Mouse (Mus musculus) gastrocnemius, adult 8-10 months (tissue): ENCODE results near the gene Gm9. TPM values are rescaled to one million over a fixed set of nuclear protein-coding genes. Genes with fewer than 3 reads are reported as not detected.
A peak's percentile ranks its signal among the peaks of the same experiment; 100 is the strongest.
"Not testable (repeated sequence)": the region's sequence is repeated elsewhere in the genome, so short reads cannot be mapped to it uniquely, and the experiment has no call there.

Experiments
- DNase-seq, 2 experiments: peaks; one replicate each; pipeline ENCODE4 v3.0.0; 2022; ENCODE audit warnings: low spot score in 2 of 2
- total RNA-seq, 4 experiments: library from RNA; stranded (reverse); gene quantifications; 2 replicates each; pipeline ENCODE4 v1.2.4; 2022

The Gm9 gene
- not detected for total RNA-seq

DNA sequence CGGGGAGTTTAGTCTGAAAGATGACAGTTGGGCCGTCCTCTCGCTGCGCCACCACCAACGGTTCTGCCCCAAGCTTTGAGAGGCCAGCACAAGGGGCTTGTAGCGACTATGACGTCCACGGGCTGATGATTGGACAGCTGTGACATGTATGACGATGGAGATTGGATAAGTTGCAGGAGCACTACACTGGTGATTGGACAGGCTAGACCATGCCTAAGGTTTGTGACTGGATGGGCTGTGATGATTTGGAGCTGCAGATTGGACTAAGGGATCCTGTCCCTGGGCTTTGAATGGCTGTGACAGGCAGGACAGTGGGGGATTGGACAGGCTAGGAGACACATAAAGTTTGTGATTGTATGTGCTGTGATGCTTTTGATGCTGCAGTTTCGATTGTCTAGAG is at the start of gene Gm9:
Gene Gm9 (minus strand): TSS at position 101 of the 400 bp plus-strand sequence.
- no peak for DNase-seq

DNA sequence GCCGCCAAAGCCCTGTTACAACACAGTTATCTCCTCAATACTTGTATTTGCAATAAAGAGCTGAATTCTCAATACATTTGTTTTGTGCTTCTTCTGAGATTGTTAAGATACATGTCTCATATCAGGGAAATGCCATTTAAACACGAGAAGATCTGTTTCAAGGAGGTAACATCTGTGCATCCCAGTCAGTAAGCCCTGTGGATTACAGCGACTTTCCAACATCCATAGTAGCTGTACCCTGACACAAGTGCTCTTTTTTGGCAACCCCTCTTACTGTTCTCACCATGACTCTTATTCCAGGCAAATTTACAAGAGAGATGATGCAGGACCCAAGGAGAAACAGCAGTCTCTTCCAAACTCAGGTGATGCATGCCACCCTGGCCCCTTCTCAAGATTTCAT is 38.8 kb upstream of the Gm9 start, which contains the start of gene Rhox3a:
Gene Rhox3a (plus strand): TSS at position 301 of the 400 bp plus-strand sequence.
- DNase-seq, result not testable (repeated sequence)

DNA sequence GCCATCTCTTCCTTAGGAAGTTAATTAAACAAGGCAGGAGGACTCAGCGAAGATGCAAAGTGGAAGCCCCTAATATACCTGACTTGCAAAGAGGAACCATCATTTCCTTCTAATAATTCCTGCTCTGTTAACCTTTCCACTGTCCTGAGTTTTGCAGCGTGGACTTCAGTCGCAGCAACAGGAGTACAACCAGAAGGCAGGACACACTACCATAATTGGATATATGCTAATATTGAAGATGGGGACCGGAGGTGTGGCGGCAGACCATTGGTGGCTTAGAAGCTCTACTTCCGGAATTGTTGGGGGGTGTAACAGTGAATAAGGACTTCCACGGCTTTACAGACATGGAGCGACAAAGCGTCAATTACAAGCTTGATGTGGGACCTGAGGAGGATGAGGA is 33.8 kb upstream of the Gm9 start, which contains the start of gene Rhox2a:
Gene Rhox2a (plus strand): TSS at position 301 of the 400 bp plus-strand sequence.
- not testable (repeated sequence) for DNase-seq

DNA sequence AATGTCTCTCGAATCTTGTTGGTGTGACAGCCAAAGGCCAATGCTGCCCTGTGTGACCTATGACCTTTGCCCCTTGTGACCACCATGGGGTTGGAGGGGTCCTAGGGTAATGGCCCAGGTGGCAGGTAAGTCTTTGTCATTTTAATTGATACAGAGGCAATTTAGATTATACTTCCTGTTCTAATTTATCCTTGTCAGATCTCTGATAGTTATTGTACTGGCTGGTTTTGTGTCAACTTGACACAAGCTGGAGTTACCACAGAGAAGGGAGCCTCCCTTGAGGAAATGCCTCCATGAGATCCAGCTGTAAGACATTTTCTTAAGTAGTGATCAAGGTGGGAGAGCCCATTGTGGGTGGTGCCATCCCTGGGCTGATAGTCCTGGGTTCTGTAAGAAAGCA is 11.3 kb upstream of the Gm9 start, which contains the start of gene Rhox1:
Gene Rhox1 (minus strand): TSS at position 101 of the 400 bp plus-strand sequence.
- DNase-seq, result not testable (repeated sequence)

DNA sequence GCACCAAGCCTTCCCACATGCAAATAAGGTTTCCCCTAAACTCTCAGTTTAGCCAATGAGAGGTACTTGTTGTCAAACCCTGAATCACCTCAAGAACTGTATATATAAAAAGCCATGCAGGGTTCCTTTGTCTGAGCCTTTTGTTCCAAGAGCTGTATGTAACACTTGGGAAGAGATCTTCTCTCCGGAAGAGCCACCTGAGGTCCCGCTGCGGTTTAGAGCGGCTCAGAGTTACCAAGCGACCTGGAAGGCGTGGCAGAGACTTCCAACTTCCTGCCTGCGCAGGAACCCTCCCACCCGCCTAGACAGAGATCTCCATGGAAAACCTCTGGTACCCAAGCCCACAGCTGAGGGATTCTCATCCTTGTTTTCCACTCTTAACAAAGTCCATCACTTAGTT is 12.2 kb downstream of the Gm9 start:
- no peak for DNase-seq

DNA sequence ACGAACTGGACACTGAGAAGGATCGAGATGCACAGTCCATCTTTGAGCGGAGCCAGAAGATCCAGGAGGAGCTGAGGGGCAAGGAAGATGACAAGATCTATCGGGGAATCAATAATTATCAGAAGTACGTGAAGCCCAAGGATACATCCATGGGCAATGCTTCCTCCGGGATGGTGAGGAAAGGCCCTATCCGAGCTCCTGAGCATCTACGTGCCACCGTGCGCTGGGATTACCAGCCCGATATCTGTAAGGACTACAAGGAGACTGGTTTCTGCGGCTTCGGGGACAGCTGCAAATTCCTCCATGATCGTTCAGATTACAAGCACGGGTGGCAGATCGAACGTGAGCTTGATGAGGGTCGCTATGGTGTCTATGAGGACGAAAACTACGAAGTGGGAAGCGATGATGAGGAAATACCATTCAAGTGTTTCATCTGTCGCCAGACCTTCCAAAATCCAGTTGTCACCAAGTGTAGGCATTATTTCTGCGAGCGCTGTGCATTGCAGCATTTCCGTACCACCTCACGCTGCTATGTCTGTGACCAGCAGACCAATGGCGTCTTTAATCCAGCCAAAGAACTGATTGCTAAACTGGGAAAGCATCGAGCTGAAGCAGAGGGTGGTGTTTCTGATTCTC is 19.0 kb downstream of the Gm9 start:
- no peak for DNase-seq

DNA sequence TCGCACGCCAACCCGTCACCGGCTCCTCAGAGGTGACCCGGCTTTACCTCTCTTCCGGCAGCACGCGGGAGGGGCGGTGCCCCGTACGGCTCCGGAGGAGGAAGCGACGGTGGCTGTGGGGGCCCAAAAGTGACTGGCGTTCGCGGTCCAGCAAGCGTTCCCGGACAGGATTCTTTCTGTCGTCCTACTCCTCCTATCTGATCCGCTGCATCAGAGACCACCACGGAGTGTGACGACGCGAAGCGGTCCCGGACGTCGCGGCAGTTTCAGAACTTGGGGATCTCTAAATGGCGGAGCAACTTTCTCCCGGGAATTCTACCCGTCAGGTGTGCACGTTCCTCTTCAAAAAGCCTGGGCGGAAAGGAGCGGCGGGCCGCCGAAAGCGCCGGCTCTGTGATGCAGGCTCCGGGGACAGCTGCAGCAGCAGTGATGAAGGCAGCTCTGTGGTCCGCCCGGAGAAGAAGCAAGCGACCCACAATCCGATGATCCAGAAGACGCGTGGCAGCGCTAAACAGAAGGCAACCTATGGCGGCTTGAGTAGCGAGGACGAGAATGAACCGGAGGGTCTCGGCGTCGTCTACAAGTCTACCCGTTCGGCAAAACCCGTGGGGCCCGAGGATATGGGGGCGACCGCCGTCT is 19.6 kb downstream of the Gm9 start, which contains the start of the genes Ndufa1 and Rnf113a1:
Gene Ndufa1 (minus strand): TSS at position 59 of the 639 bp plus-strand sequence.
Gene Rnf113a1 (plus strand): TSS at position 141 of the 639 bp plus-strand sequence.
- peak; percentile 40 to 52 for DNase-seq

DNA sequence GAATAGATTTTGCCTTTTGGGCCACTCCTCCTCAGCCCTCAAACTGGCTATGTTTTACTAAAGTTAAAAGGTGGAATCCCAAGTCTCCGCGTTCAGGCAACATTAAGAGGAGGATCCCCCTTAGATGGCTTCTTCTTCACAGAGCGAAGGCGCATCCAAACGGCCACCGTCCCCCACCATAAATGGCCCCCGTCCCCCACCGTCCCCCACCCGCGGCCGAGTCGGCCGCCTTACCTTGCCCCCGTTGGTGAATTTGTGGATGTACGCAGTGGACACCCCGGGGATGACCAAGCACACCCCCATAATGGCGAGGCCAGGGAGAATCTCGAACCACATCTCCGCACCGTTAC is 20.1 kb downstream of the Gm9 start:
- DNase-seq, result no peak

DNA sequence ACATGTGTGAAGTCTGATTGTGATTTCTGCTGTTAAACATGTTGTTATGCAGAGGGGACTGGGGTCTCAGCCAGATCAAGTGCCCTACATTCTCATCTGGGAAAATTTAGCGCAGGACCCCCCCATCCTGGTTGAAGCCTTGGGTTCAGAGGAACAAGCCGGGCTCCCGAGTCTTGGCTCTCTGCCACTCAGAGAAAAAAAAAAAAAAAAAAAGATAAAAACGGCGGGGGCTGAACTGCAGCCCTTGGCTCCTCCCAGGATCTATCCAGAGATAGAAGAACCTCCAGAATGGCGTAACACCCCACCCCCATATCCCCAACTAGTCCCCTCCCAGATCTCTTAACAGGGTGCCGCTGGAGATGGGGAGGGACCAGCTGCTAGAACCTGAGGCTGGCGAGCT is 26.4 kb downstream of the Gm9 start:
- DNase-seq, result not testable (repeated sequence)

DNA sequence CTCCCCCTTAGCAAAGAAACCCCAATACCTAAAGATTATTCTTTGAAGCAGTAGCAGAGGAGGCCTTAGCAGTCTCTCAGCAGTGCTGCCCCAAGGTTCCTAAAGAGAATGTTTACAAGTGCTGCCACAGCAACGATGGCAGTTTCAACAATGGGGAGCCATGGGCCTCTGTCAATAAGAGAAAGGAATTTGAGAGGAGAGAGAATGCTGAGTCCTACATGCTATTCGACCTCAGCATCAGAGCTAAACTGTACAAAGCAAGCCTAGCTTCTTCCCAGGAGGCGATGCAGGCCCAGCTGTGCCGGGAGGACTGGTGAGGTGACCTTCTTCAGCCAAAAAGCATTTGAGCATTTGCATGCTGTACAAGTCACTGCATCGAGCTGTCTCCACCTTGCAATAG is 42.1 kb downstream of the Gm9 start, which contains the start of gene Akap14:
Gene Akap14 (minus strand): TSS at position 101 of the 400 bp plus-strand sequence.
- DNase-seq, result no peak

DNA sequence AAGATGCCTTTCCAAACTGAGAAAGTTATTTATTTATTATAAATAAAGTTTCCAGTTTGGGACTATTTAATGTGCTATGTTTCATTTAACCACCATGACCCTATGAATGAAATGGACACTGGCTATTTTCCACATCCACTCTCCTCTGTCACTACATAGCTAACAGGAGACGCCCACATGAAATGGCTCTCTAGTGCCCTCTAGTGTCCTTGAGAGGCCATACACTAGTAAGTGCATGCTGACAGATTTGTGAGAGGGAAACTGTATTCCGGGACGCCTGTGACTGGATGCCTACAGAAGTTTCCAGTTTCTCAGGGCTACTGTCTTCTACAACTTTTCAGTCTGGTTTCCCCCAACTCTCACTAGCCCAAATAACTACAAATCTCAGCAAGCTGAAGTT is 43.8 kb downstream of the Gm9 start:
- no peak for DNase-seq

DNA sequence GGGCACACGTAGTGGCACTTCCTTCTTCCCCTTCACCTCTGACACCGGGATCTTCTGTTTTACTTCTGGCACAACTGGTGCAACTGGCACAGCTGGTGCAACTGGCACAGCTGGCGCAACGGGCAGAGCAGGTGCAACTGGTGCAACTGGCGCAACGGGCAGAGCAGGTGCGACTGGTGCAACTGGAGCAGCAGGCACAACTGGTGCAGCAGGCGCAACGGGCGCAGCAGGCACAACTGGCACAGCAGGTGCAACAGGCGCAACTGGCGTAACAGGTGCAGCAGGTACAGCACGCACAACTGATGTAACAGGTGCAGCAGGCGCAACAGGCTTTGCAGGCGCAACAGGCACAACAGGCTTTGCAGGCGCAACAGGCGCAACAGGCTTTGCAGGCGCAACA is 47.7 kb downstream of the Gm9 start:
- DNase-seq, result no peak

DNA sequence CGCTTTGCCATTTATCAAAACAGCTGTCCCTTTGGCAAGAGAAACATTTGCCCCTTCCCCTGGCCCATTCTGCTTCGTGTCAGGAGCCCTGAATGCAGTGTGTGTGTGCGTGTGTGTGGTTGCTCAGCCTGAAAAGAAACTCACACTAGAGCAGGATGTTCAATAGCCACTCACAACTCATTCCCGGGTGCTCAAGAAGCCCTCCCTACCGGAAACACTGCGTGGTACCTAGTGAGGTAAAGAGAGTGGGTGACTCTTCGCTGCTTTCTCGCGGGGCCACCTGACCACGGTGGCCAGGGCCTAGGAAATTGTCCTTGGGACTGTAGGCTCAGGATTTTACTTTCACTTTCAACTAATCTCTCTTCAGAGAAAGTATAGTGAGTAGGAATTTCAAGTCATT is 49.7 kb downstream of the Gm9 start:
- DNase-seq, result no peak

Other genes starting within 250 kb of the Gm9 start
- 1 to 10 TPM in 2 of 4 experiments, under 1 TPM in 2; 0.53 to 2.0 (median 0.86) TPM for gene Sept6, start 219.2 kb downstream of the Gm9 start, total RNA-seq
- not detected for gene Sowahd, start 162.2 kb downstream of the Gm9 start, total RNA-seq
- gene Rpl39, start 125.6 kb downstream of the Gm9 start, total RNA-seq, result 100 to 1,000 TPM; 261 to 342 (median 276) TPM
- gene Upf3b, start 100.7 kb downstream of the Gm9 start, total RNA-seq, result 10 to 100 TPM in 1 of 4 experiments, 1 to 10 TPM in 3; 7.2 to 10.5 (median 9.2) TPM
- 1 to 10 TPM; 7.1 to 8.8 (median 7.8) TPM for gene Nkap, start 84.2 kb downstream of the Gm9 start, total RNA-seq
- gene Akap14, start 42.2 kb downstream of the Gm9 start, total RNA-seq, result not detected
- gene Ndufa1, start 19.9 kb downstream of the Gm9 start, total RNA-seq, result 100 to 1,000 TPM; 301 to 394 (median 354) TPM
- 1 to 10 TPM; 2.6 to 4.4 (median 2.9) TPM for gene Rnf113a1, start 19.8 kb downstream of the Gm9 start, total RNA-seq
- gene Rhox1, start 11.2 kb upstream of the Gm9 start, total RNA-seq, result not detected
- not detected for gene Rhox2a, start 33.9 kb upstream of the Gm9 start, total RNA-seq
- gene Rhox3a, start 38.9 kb upstream of the Gm9 start, total RNA-seq, result not detected
- not detected for gene Rhox4a, start 54.3 kb upstream of the Gm9 start, total RNA-seq
- gene Rhox3a2, start 169.0 kb upstream of the Gm9 start, total RNA-seq, result not detected
- gene Rhox4a2, start 179.8 kb upstream of the Gm9 start, total RNA-seq, result not detected
- gene Rhox2b, start 201.0 kb upstream of the Gm9 start, total RNA-seq, result not detected
- gene Rhox4b, start 221.5 kb upstream of the Gm9 start, total RNA-seq, result not detected
- not detected for gene Rhox2c, start 242.6 kb upstream of the Gm9 start, total RNA-seq
- not detected for gene Rhox3c, start 247.5 kb upstream of the Gm9 start, total RNA-seq